Mouse (Mus musculus) E14TG2a.4 (cell line): ENCODE measurements around the gene Rab13.

Source experiments
- H3K27me3 ChIP-seq: 2 replicates; pipeline ENCODE4 v1.6.1; 2014; ENCODE audit warnings: low read length, control low read depth; ENCODE audit not compliant: insufficient read depth
- H3K36me3 ChIP-seq: 2 replicates; pipeline ENCODE4 v1.6.1; 2014; ENCODE audit warnings: low read length, control low read depth; ENCODE audit not compliant: insufficient read depth
- H3K4me1 ChIP-seq: replicated peaks from 2 replicates; pipeline ENCODE4 v1.6.1; 2014; ENCODE audit warnings: low read depth, low read length, control low read depth
- H3K4me3 ChIP-seq: replicated peaks from 2 replicates; pipeline ENCODE4 v1.5.1; 2014; ENCODE audit warnings: mild to moderate bottlenecking, low read length
- H3K9me3 ChIP-seq: 2 replicates; pipeline ENCODE4 v1.6.1; 2014; ENCODE audit warnings: low read length, control low read depth
- CTCF ChIP-seq: conservative IDR thresholded peaks from 2 replicates; pipeline ENCODE4 v1.5.1; 2014; ENCODE audit warnings: low read length
- NANOG ChIP-seq: IDR thresholded peaks from 2 replicates; pipeline ENCODE4 v1.6.1; 2014; ENCODE audit warnings: borderline replicate concordance, low read length, mixed read lengths
- POU5F1 ChIP-seq: IDR thresholded peaks from 2 replicates; pipeline ENCODE4 v1.6.1; 2014; ENCODE audit warnings: low read length, borderline replicate concordance

Gene Rab13

GRCm38 (mm10) chr3:90253653-90254418 is 40.3 kb downstream of the Rab13 start, which contains the start of gene Crtc2:
Gene Crtc2, plus strand, starts transcription at chr3:90254163.
- TF ChIP-seq NANOG (no peak), CTCF (no peak), POU5F1 (no peak)
- Histone ChIP-seq H3K27me3 (no peaks in the 10 kb centered on the region), H3K4me3 (peak within 1 kb of the TSS; percentile 98), H3K4me1 (peaks cover 37% of the 10 kb centered on the region), H3K9me3 (no peaks in the 10 kb centered on the region), H3K36me3 (peaks cover 64% of the 10 kb centered on the region)

GRCm38 (mm10) chr3:90254419-90255193 is 41.1 kb downstream of the Rab13 start:
- TF ChIP-seq POU5F1: no peak
- no peak for TF ChIP-seq NANOG
- no peak for TF ChIP-seq CTCF
- H3K4me3 ChIP-seq: peak overlapping the region; percentile 98
- peaks cover 67% of the 10 kb centered on the region for H3K36me3 ChIP-seq

GRCm38 (mm10) chr3:90255194-90255565 is 41.7 kb downstream of the Rab13 start:
- H3K27me3 ChIP-seq: no peaks in the 10 kb centered on the region
- H3K4me1 ChIP-seq: peaks cover 27% of the 10 kb centered on the region
- no peaks in the 10 kb centered on the region for H3K9me3 ChIP-seq
- peak overlapping the region; percentile 98 for H3K4me3 ChIP-seq
- TF ChIP-seq POU5F1: no peak
- peaks cover 68% of the 10 kb centered on the region for H3K36me3 ChIP-seq

More at GRCm38 (mm10) chr3:90254419-90255193, 41.1 kb downstream of the Rab13 start:
- peaks cover 32% of the 10 kb centered on the region for H3K4me1 ChIP-seq
- H3K9me3 ChIP-seq: no peaks in the 10 kb centered on the region
- no peaks in the 10 kb centered on the region for H3K27me3 ChIP-seq

DNA sequence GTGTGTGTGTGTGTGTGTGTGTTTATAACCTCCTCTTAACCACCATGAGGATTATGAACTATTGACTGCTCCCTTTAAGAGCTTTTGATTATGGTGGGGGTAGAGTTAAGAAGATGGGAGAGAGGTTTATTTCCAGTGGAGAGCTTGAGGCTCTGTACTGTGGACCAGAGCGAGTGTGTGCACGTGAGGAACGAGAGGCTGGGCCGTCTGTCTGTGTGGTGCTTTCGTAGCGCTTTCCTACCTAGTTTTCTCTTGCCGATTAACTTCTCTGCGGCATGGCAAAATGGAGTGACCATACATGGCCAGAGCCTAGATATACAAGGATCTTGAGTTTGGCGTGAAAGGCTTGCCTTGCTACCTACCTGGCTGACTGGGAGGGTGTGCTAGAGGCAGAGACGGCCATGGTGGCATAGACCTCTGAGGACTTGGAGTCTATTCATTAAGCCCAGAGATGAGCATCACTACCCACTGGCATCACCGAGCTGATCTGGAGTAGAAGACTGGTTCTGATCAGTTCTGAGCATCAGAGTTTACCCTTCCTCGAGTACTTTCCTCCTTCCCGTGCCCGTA is 42.4 kb downstream of the Rab13 start:
- TF ChIP-seq NANOG (no peak), POU5F1 (no peak), CTCF (no peak)
- no peaks in the 10 kb centered on the region for H3K9me3 ChIP-seq
- H3K27me3 ChIP-seq: no peaks in the 10 kb centered on the region
- H3K36me3 ChIP-seq: peaks cover 68% of the 10 kb centered on the region
- H3K4me3 ChIP-seq: no peak overlapping the region
- peaks cover 27% of the 10 kb centered on the region for H3K4me1 ChIP-seq

DNA sequence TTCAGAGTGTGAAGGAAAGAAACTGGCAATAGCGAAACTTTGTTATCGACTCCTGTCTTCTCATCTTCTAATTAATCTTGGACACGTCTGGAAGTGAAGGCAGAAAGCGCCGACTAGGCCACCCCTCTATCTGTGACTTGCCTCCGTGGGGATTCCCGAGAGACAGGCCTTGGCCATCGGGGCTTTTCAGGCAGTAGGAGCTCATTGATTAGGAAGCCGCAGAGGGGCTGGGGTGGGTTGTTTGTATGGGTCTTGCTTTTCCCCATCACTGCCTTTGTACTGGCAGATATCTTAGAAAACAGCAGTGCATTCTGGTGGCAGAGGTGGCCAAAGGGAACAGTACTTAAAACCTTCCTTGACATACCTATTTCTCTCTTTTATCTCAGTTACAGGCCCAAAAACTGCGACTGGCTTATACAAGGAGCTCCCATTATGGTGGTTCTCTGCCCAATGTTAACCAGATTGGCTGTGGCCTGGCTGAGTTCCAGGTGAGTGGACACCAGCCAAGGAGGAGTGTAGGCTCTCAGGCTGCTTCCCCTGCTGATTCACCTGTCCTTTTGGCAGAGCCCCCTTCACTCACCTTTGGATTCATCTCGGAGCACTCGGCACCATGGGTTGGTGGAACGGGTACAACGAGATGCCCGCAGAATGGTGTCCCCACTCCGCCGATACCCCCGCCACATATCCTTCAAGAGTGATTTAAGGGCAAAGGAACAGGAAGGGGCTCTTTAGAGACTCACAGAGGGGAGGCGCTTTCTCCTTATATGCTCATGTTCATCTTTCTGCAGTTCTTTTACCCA is 43.4 kb downstream of the Rab13 start:
- no peaks in the 10 kb centered on the region for H3K27me3 ChIP-seq
- H3K4me1 ChIP-seq: peaks cover 27% of the 10 kb centered on the region
- H3K4me3 ChIP-seq: no peak overlapping the region
- H3K36me3 ChIP-seq: peaks cover 68% of the 10 kb centered on the region
- no peaks in the 10 kb centered on the region for H3K9me3 ChIP-seq
- TF ChIP-seq CTCF: no peak
- TF ChIP-seq POU5F1: no peak
- no peak for TF ChIP-seq NANOG

DNA sequence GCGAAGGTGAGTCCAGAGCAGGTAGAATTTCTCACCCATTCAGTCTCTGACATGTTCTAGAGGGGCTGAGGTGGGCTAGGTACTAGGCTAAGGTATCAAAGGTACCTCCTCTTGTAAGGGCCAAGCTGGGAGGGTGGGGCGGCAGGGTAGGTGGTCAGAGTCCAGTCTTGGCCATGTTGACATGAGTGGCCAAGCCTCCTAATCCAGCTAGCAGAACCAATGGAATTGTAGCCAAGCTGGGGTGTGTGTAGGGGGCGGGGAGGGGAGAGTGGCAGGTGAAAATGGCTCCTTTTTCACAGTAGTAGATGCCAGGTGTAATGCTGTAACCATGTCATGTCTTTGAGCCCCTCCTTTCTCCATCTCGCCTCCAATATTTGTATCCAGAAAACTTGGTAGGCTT is 45.0 kb downstream of the Rab13 start:
- H3K36me3 ChIP-seq: peaks cover 78% of the 10 kb centered on the region
- TF ChIP-seq CTCF (no peak), POU5F1 (no peak), NANOG (no peak)
- no peak overlapping the region for H3K4me3 ChIP-seq
- no peaks in the 10 kb centered on the region for H3K27me3 ChIP-seq
- H3K9me3 ChIP-seq: no peaks in the 10 kb centered on the region
- H3K4me1 ChIP-seq: peaks cover 27% of the 10 kb centered on the region

DNA sequence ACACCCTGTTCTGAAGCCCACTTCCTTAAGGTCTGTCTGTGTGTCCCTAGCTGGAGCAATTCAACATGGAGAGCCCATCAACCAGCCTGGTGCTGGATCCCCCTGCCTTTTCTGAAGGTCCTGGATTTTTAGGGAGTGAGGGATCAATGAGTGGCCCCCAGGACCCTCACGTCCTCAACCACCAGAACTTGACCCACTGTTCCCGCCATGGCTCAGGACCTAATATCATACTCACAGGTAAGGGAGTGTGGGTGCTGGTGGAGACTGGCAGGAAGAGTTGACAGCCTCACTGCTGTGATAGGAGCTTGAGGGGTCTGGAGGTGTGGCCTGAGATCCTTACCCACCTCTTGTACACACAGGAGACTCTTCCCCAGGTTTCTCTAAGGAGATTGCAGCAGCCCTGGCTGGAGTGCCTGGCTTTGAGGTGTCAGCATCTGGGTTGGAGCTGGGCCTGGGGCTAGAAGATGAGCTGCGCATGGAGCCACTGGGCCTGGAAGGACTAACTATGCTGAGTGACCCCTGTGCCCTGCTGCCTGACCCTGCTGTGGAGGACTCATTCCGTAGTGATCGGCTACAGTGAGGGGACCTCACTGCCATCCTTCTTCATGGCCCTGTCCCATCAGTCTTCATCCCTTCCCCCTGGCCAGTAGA is 49.8 kb downstream of the Rab13 start:
- no peak for TF ChIP-seq CTCF
- TF ChIP-seq NANOG: no peak
- no peak for TF ChIP-seq POU5F1
- Histone ChIP-seq H3K27me3 (no peaks in the 10 kb centered on the region), H3K4me3 (no peak overlapping the region)

DNA sequence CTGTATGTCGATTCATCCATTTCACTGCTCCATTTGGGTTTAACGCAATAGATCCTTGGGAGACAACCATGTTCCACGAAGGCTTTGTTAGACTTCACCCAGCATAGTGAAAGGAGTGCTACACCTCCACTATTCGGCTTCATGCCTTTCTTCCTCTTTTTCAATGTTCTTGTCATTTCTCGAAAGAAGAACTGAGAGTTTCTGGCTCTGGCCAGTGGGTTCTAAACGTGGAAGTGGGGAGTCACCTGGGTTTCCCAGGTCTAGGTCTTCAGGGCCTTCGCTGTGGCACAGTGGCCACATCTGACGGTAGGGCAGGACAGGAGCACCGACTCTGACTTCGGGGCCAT is 51.2 kb downstream of the Rab13 start:
- Histone ChIP-seq H3K4me3 (peak overlapping the region; percentile 93), H3K9me3 (no peaks in the 10 kb centered on the region), H3K36me3 (peaks cover 52% of the 10 kb centered on the region), H3K27me3 (no peaks in the 10 kb centered on the region), H3K4me1 (peaks cover 35% of the 10 kb centered on the region)
- TF ChIP-seq CTCF: no peak; the same call in 1 of the 2 replicates
- TF ChIP-seq NANOG: no peak
- no peak for TF ChIP-seq POU5F1

More for the DNA sequence above, 49.8 kb downstream of the Rab13 start:
- peaks cover 34% of the 10 kb centered on the region for H3K4me1 ChIP-seq
- H3K36me3 ChIP-seq: peaks cover 64% of the 10 kb centered on the region
- no peaks in the 10 kb centered on the region for H3K9me3 ChIP-seq
